ENCODE assay signal across 9 mouse cellular contexts in the genomic region with DNA sequence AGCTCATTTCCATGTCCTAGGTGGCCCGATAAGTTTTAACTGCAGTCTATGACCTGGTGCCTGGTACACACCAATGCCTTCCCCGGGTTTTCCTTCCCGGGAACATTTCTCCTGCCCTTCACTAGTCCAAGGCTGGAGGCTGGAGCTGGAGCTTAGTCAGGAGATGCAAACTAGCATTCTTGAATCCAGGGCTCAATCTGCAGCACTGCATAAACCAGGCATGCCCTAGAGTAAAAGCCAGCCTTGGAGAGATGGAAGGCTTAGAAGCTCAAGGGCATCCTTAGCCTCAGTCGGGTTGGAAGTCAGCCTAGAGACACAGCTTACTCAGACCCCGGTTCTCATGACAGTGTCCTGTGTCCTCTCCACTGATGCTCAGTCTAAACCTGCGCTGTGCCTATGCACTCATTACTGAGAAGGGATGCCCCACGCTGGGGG. TPM values are rescaled to one million over a fixed set of nuclear protein-coding genes. Genes with fewer than 3 reads are reported as not detected.
DNase-seq lines count a peak whose midpoint lies in the region; ATAC-seq lines count a peak whose summit lies in the region.
"Had no signal": no experiment of that assay in that cellular context is flagged by ENCODE, and none has a peak within 500 bp of the region (broad histone marks: within the 10 kb centered on the region; RNA-seq: fewer than 3 reads in every experiment).

No protein-coding gene starts in this region.

- peaks cover 21% of the 10 kb centered on the region for H3K4me1 ChIP-seq in kidney, embryonic 14.5 days (ENCODE audit: control insufficient read depth, insufficient read depth, low read length)
- peaks cover 2% of the 10 kb centered on the region; the same call in 1 of the 2 replicates for H3K4me1 ChIP-seq in brown adipose tissue, adult 24 weeks (ENCODE audit: control insufficient read depth, insufficient read depth, insufficient read length, low read length)
- peaks cover 30% of the 10 kb centered on the region for H3K4me1 ChIP-seq in forebrain, embryonic 15.5 days
- peaks cover 9% of the 10 kb centered on the region; the same call in 1 of the 2 replicates for H3K4me1 ChIP-seq in liver, embryonic 15.5 days (replicated peaks)

- 46% methylated on average over 7 of the region's 7 CpGs for WGBS in kidney, embryonic 14.5 days
- 51% methylated on average over 7 of the region's 7 CpGs for WGBS in forebrain, embryonic 15.5 days
- WGBS in liver, embryonic 15.5 days (ENCODE audit: insufficient replicate concordance), result 40% methylated on average over 7 of the region's 7 CpGs

- no peaks in the 10 kb centered on the region for H3K36me3 ChIP-seq in kidney, embryonic 14.5 days (ENCODE audit: control insufficient read depth, insufficient read depth, low read length)
- no peaks in the 10 kb centered on the region for H3K36me3 ChIP-seq in forebrain, embryonic 15.5 days
- no peaks in the 10 kb centered on the region for H3K36me3 ChIP-seq in liver, embryonic 15.5 days (replicated peaks)

- peak overlapping the region; percentile 44; the same call in 1 of the 2 replicates for H3K9ac ChIP-seq in kidney, embryonic 14.5 days (ENCODE audit: low read depth, low read length)
- no peak overlapping the region for H3K9ac ChIP-seq in forebrain, embryonic 15.5 days (replicated peaks)
- no peak overlapping the region for H3K9ac ChIP-seq in liver, embryonic 15.5 days

- H3K27ac ChIP-seq in kidney, embryonic 14.5 days (ENCODE audit: low read depth, low read length), result 0 out of 2 replicates have a peak overlapping the region, but pooled peaks have one; percentile 25
- no peak overlapping the region for H3K27ac ChIP-seq in brown adipose tissue, adult 24 weeks (replicated peaks; ENCODE audit: low read depth, low read length)
- peak overlapping the region; percentile 81 for H3K27ac ChIP-seq in forebrain, embryonic 15.5 days (replicated peaks)
- H3K27ac ChIP-seq in liver, embryonic 15.5 days (replicated peaks), result no peak overlapping the region

- H3K27me3 ChIP-seq in kidney, embryonic 14.5 days (ENCODE audit: control insufficient read depth, insufficient read depth, low read length), result no peaks in the 10 kb centered on the region
- no peaks in the 10 kb centered on the region for H3K27me3 ChIP-seq in forebrain, embryonic 15.5 days
- H3K27me3 ChIP-seq in liver, embryonic 15.5 days, result peaks cover 6% of the 10 kb centered on the region; the same call in 1 of the 2 replicates
- H3K27me3 ChIP-seq: Patski had no signal

- no peak for ATAC-seq in kidney, embryonic 14.5 days (ENCODE audit: low FRiP score, low TSS enrichment)
- no peak for ATAC-seq in forebrain, embryonic 15.5 days (replicated peaks)
- no peak for ATAC-seq in liver, embryonic 15.5 days (ENCODE audit: insufficient read depth)

- peak overlapping the region; percentile 39 for H3K4me2 ChIP-seq in kidney, embryonic 14.5 days (replicated peaks; ENCODE audit: low read depth, low read length)
- H3K4me2 ChIP-seq in forebrain, embryonic 15.5 days (replicated peaks), result no peak overlapping the region
- H3K4me2 ChIP-seq in liver, embryonic 15.5 days, result peak overlapping the region; percentile 39

- H3K9me3 ChIP-seq in kidney, embryonic 14.5 days (ENCODE audit: control insufficient read depth, low read length), result no peaks in the 10 kb centered on the region
- no peaks in the 10 kb centered on the region for H3K9me3 ChIP-seq in forebrain, embryonic 15.5 days
- H3K9me3 ChIP-seq in liver, embryonic 15.5 days (replicated peaks), result no peaks in the 10 kb centered on the region

- no peak for DNase-seq in kidney, postnatal 14 days
- no peak for DNase-seq in frontal cortex, postnatal 14 days (ENCODE audit: low spot score in 2 of 2)
- no peak for DNase-seq in gastrocnemius, postnatal 25 days
- DNase-seq: cerebellum, adult 11 months had no signal

- peak overlapping the region; percentile 13; the same call in 1 of the 2 replicates for H3K4me3 ChIP-seq in kidney, embryonic 14.5 days (ENCODE audit: low read length)
- H3K4me3 ChIP-seq in brown adipose tissue, adult 24 weeks (ENCODE audit: insufficient read depth, low read depth, low read length), result 0 out of 2 replicates have a peak overlapping the region, but pooled peaks have one; percentile 37
- H3K4me3 ChIP-seq in forebrain, embryonic 15.5 days, result no peak overlapping the region
- no peak overlapping the region for H3K4me3 ChIP-seq in liver, embryonic 15.5 days (replicated peaks)

RNA-seq across cellular contexts. Expression of gene Fgfr4, which starts 19.9 kb away (rescaled TPM):
- polyA plus RNA-seq in kidney, embryonic 14.5 days (2014; fragmentation: Nextera tagmentation; extraction: Ambion mirVana), result 9.9 and 14.9 TPM in 2 replicates
- not detected in 2 replicates for polyA plus RNA-seq in brown adipose tissue, adult 24 weeks (2012; ENCODE audit: insufficient read depth, insufficient read length, missing spikeins)
- polyA plus RNA-seq in forebrain, embryonic 15.5 days (2015; fragmentation: Nextera tagmentation; extraction: Ambion mirVana), result 0.51 and 1.1 TPM in 2 replicates
- 5.8 and 6.8 TPM in 2 replicates for polyA plus RNA-seq in liver, embryonic 15.5 days (2015; fragmentation: Nextera tagmentation; extraction: Ambion mirVana)
- total RNA-seq in gastrocnemius, postnatal 25 days (2021), result 1 to 10 TPM; 2.4 to 3.1 TPM

RNA-seq across cellular contexts. Expression of gene Nsd1, which starts 37.2 kb away (rescaled TPM):
- 71.2 and 93.6 TPM in 2 replicates for polyA plus RNA-seq in kidney, embryonic 14.5 days (2014; fragmentation: Nextera tagmentation; extraction: Ambion mirVana)
- polyA plus RNA-seq in brown adipose tissue, adult 24 weeks (2012; ENCODE audit: insufficient read depth, insufficient read length, missing spikeins), result 24.0 and 34.1 TPM in 2 replicates
- polyA plus RNA-seq in forebrain, embryonic 15.5 days (2015; fragmentation: Nextera tagmentation; extraction: Ambion mirVana), result 59.3 and 59.5 TPM in 2 replicates
- 13.3 and 14.4 TPM in 2 replicates for polyA plus RNA-seq in liver, embryonic 15.5 days (2015; fragmentation: Nextera tagmentation; extraction: Ambion mirVana)
- total RNA-seq in gastrocnemius, postnatal 25 days (2021), result 10 to 100 TPM; 46.0 to 51.2 TPM

RNA-seq across cellular contexts. Expression of gene Gm17617, which starts 39.0 kb away (rescaled TPM):
- not detected in 2 replicates for polyA plus RNA-seq in kidney, embryonic 14.5 days (2014; fragmentation: Nextera tagmentation; extraction: Ambion mirVana)
- polyA plus RNA-seq in brown adipose tissue, adult 24 weeks (2012; ENCODE audit: insufficient read depth, insufficient read length, missing spikeins), result not detected in 2 replicates
- not detected in 2 replicates for polyA plus RNA-seq in forebrain, embryonic 15.5 days (2015; fragmentation: Nextera tagmentation; extraction: Ambion mirVana)
- polyA plus RNA-seq in liver, embryonic 15.5 days (2015; fragmentation: Nextera tagmentation; extraction: Ambion mirVana), result not detected in 2 replicates
- not detected for total RNA-seq in gastrocnemius, postnatal 25 days (2021)
- polyA plus RNA-seq: Patski had no signal

Comparison
In these comparisons a context has a peak if more than half of its experiments do, and no peak if none do; other contexts are left out.
1. H3K27ac ChIP-seq: peak in kidney, embryonic 14.5 days (single experiment) and forebrain, embryonic 15.5 days (single experiment); none in brown adipose tissue, adult 24 weeks (single experiment) and liver, embryonic 15.5 days (single experiment).
2. H3K4me3 ChIP-seq: peak in kidney, embryonic 14.5 days (single experiment) and brown adipose tissue, adult 24 weeks (single experiment); none in forebrain, embryonic 15.5 days (single experiment) and liver, embryonic 15.5 days (single experiment).